In the genomic region with DNA sequence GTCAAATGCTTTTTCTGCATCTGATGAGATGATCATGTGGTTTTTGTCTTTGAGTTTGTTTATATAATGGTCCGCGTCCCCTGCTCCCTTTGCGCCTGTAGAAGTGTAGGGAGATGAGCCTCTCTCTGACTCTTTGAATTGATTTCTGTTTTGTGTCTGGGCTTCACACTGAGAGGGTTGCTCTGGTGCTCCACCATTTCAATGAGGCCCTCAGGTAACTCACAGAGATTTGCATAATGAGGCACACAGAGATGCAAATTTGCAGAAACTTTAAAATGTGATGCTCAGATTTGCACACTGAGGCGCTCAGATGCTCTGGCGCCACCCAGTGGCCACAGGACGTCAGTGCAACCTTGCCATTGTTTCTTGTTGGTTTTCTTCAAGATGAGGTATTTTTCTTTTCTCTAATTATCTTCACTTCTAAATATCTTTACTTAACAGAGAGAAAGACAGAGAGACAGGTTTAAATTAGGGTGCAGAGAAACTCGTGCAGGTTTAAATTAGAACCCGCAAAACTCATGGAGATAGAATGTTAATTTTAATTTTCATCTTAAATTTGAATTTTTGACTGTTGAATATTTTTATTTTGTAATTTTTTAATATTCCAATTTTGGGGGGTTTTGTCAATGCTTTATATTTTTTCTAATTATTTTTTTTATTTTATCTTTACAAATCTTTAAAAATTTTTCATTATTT, we compare ENCODE assay signal across 11 mouse cellular contexts. TPM values are rescaled to one million over a fixed set of nuclear protein-coding genes. Genes with fewer than 3 reads are reported as not detected.
DNase-seq lines count a peak whose midpoint lies in the region; ATAC-seq and TF ChIP-seq lines count a peak whose summit lies in the region.
"Not testable (repeated sequence)": the region's sequence is repeated elsewhere in the genome, so short reads cannot be mapped to it uniquely, and the experiment has no call there.
"Had no signal": no experiment of that assay in that cellular context is flagged by ENCODE, and none has a peak within 500 bp of the region (broad histone marks: within the 10 kb centered on the region; RNA-seq: fewer than 3 reads in every experiment).

No protein-coding gene starts in this region.

- WGBS in forebrain, embryonic 15.5 days, result 52% methylated on average over 8 of the region's 8 CpGs
- WGBS in hindbrain, embryonic 12.5 days, result 62% methylated on average over 8 of the region's 8 CpGs
- WGBS in neural tube, embryonic 15.5 days, result 58% methylated on average over 8 of the region's 8 CpGs

- not testable (repeated sequence) for TF ChIP-seq EP300 in ES-Bruce4 (IDR thresholded peaks at IDR 0.05; ENCODE audit: insufficient read depth, low read depth, low read length)

- peaks cover 45% of the 10 kb centered on the region for H3K36me3 ChIP-seq in ES-Bruce4 (ENCODE audit: control insufficient read depth, insufficient read depth, low read length, poor library complexity, severe bottlenecking)
- not testable (repeated sequence) for H3K36me3 ChIP-seq in forebrain, embryonic 15.5 days; hindbrain, embryonic 12.5 days; neural tube, embryonic 15.5 days

- not testable (repeated sequence) for H3K9ac ChIP-seq in ES-Bruce4 (ENCODE audit: low read depth, poor library complexity, severe bottlenecking); forebrain, embryonic 15.5 days (replicated peaks); hindbrain, embryonic 12.5 days; neural tube, embryonic 15.5 days (replicated peaks)

- not testable (repeated sequence) for H3K4me1 ChIP-seq in ES-Bruce4 (ENCODE audit: control insufficient read depth, insufficient read depth, low read length); forebrain, embryonic 15.5 days; hindbrain, embryonic 12.5 days; neural tube, embryonic 15.5 days

- peak overlapping the region; percentile 31 for H3K27ac ChIP-seq in ES-Bruce4 (ENCODE audit: insufficient read depth, low read length)
- not testable (repeated sequence) for H3K27ac ChIP-seq in forebrain, embryonic 15.5 days (replicated peaks); hindbrain, embryonic 12.5 days; neural tube, embryonic 15.5 days (replicated peaks)

- H3K9me3 ChIP-seq in ES-Bruce4 (replicated peaks; ENCODE audit: control insufficient read depth, insufficient read depth, low read length, poor library complexity, severe bottlenecking), result peaks cover 44% of the 10 kb centered on the region
- H3K9me3 ChIP-seq in forebrain, embryonic 15.5 days; hindbrain, embryonic 12.5 days (replicated peaks); neural tube, embryonic 15.5 days (replicated peaks): not testable (repeated sequence)

- H3K4me3 ChIP-seq in ES-Bruce4 (ENCODE audit: low read depth, low read length); forebrain, embryonic 15.5 days; hindbrain, embryonic 12.5 days; neural tube, embryonic 15.5 days (replicated peaks): not testable (repeated sequence)

- TF ChIP-seq CTCF in ES-Bruce4 (IDR thresholded peaks at IDR 0.05; ENCODE audit: low read depth, low read length), result not testable (repeated sequence)

- TF ChIP-seq POLR2A in ES-Bruce4 (IDR thresholded peaks at IDR 0.05; ENCODE audit: insufficient read depth, low read length), result not testable (repeated sequence)

- DNase-seq in embryo, embryonic 10 days (ENCODE audit: low spot score), result peak; percentile 2
- peak; percentile 10 to 37 for DNase-seq in layer of hippocampus, postnatal 10 days (ENCODE audit: low spot score in 2 of 2)
- peak; percentile 20 for DNase-seq in thymus, postnatal 4 days

- H3K27me3 ChIP-seq in ES-Bruce4 (ENCODE audit: control insufficient read depth, insufficient read depth, low read length, poor library complexity, severe bottlenecking); forebrain, embryonic 15.5 days; hindbrain, embryonic 12.5 days; neural tube, embryonic 15.5 days (replicated peaks): not testable (repeated sequence)

- peak; percentile 77 for ATAC-seq in forebrain, embryonic 15.5 days (replicated peaks)
- ATAC-seq in hindbrain, embryonic 12.5 days (ENCODE audit: low FRiP score), result peak; percentile 86
- peak; percentile 51; the same call in 1 of the 2 replicates for ATAC-seq in megakaryocyte, adult 5-6 weeks (ENCODE audit: poor library complexity, severe bottlenecking)
- peak; percentile 77 for ATAC-seq in neural tube, embryonic 15.5 days (ENCODE audit: low FRiP score)

- not testable (repeated sequence) for H3K4me2 ChIP-seq in forebrain, embryonic 15.5 days (replicated peaks); hindbrain, embryonic 12.5 days (replicated peaks); neural tube, embryonic 15.5 days

RNA-seq across cellular contexts. Expression of a gene that starts 30.5 kb away (rescaled TPM):
- polyA plus RNA-seq in ES-Bruce4 (2011; ENCODE audit: insufficient read depth, insufficient read length, low read depth, missing spikeins), result not detected in 2 replicates
- polyA plus RNA-seq in forebrain, embryonic 15.5 days (2015; fragmentation: Nextera tagmentation; extraction: Ambion mirVana), result not detected in 2 replicates
- polyA plus RNA-seq in hindbrain, embryonic 12.5 days (2016; fragmentation: Nextera tagmentation; extraction: Ambion mirVana), result not detected in 2 replicates
- total RNA-seq in layer of hippocampus, postnatal 10 days (2021), result not detected
- not detected in 2 replicates for total RNA-seq in megakaryocyte, adult 5-6 weeks (2015)
- not detected in 2 replicates for total RNA-seq in megakaryocyte, adult 5-6 weeks (2017)
- polyA plus RNA-seq in neural tube, embryonic 15.5 days (2015; fragmentation: Nextera tagmentation; extraction: Ambion mirVana), result not detected in 2 replicates
- total RNA-seq: left cerebral cortex, adult 18-20 months had no signal
- polyA plus RNA-seq: heart, embryonic 10.5 days; lung, embryonic 14.5 days had no signal
